Mouse (Mus musculus): ENCODE results near the gene Ubxn7.

The Ubxn7 gene

DNA sequence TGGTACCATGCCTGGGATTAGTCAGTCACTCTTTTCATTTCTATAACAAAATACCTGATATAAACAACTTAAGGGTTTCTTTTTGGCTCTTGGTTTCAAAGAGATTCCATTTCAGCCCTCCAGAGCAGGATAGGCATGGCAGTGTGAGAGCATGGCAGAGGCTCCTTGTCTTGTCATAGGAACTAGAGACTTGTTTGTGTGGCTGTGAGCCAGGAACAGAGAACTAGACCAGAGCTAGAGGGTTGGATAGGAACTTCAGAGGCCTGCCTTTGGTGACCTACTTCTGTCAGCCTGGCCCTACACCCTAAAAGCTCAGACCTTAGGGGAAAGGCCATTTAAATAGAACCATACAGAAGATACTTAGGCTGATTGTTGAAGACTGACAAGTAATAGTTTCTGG, 50.8 kb downstream of the Ubxn7 start:
- no peak for DNase-seq (ENCODE audit: low spot score in 2 of 2)

DNA sequence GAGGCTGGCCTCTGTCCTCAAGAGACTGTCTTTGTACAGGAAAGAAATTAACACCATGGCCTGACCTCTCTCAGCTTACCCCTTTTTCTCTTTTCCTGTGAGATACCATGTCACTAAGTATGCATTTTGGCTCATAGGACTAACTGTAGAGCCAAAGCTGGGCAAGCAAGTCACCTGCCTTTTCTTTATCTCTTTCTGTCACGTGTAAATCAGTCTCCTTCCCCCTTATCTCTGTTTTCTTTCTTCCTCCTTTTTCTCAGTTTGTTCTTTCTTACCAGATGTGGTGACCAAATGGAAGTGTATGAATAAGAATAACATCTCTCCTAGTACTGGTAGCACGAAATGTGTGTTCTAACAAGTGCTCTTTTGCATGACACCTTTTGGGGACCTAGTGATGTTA, 52.8 kb downstream of the Ubxn7 start:
- DNase-seq (ENCODE audit: low spot score in 2 of 2), result no peak

DNA sequence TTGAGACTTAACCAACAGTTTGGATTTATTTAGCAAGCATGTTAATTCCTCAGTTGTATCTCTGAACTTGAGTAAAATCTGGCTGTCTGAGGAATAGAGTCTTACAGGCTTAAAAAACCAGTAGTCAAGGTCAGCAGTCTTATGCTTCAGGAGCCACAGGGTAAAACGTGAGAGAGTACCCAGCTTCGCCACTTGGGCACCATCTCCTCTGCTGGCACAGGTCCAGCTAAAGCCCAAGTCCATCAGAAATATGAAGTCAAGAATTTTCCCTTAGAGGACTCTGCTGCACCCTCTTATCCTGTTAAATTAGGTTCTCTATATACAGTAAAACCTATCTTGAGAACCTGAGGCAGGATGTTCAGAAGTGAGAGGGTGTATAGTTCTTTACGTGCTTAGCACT, 54.8 kb downstream of the Ubxn7 start:
- DNase-seq (ENCODE audit: low spot score in 2 of 2), result no peak

DNA sequence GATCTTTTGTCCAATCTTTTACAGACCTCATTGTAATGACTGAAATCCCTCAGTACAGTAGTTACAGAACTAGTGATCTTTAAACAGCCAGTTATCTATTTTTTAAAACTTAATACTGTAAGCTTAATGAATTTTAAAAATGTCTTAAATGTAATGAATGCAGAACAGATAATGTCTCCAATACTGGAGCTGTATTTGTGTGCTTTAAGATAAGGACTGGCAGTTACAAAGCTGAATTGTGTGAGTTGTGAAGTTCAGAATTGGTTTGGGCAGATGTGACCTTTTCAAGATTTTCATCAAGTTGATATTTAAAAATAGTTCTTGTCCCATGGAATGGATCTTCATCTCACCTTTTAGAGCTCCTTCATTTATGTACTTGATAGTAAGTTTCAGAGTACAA, 57.0 kb downstream of the Ubxn7 start:
- no peak for DNase-seq (ENCODE audit: low spot score in 2 of 2)

DNA sequence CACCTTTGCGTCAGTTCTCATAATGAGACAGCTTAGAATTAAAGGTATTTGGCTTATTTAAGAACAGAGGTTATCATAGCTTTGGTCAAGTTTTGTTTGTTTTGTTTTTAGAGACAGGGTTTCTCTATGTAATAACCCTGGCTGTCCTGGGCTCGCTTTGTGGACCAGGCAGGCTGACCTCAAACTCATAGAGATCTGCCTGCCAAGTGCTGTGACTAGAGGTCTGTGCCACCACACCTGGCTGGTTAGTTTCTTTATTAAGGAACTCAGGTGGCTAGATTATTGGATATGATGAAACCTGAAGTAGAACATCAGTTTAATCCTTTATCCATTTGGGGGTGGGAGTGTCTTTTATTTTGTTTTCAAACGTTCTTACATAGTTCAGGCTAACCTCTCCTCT, 57.8 kb downstream of the Ubxn7 start:
- DNase-seq (ENCODE audit: low spot score in 2 of 2), result no peak

DNA sequence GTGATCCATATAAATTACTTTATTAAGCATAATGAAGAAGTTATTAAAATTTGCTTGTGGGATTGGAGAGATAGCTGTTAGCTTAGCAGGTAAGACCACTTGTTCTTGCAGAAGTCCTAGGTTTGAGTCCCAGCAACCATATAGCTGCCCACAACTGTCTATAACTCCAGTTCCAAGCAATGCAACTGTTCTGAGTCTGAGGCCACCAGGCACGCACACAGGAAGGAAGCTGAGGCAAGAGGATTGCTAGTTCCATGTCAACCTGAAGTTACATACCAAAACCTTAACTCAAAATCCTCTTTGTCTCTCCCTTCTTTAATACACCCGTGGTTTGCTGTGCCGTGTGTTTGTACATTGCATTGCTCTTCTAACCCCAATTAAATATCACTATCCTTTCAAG, 58.8 kb downstream of the Ubxn7 start:
- DNase-seq (ENCODE audit: low spot score in 2 of 2), result no peak

DNA sequence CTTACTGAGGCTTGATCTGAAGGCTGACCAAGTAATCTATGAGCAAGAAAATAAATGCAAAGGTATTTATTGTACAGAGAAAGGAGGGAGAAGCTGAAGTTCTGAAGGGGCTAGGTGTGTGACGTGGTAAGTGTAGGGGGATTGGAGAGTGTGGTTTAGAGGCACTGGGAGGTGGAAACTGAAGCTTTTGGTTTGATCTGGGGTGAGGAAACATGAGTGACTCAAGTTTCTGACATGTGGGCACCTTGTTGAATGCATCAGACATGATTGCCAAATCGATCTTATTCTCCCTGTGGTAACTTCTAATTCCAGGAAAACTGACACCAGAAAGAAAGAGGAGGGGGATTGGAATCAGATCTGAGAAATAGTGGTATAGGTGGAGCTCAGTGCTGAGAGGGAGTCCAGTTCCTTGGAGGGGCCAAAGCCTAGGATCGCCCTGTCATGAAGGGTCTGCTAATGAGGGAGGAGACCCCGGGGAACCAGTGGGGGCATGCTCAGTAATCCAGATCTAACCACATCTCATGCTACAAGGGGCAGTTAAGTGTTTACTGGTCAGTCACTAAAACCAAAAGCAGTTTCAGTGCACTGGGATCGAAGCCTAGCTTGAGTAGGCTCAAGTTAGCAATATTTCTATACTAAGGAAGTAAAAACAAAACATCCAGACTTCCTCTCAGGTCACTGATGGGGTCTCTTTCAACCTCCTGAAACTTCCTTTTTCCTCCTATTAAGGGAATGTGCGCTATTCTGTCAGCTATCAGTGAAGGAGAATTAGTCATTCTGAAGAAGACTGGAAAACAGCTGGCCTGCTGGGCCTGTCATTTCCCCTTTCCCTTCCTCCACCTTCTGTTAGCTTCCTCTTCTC, 63.9 kb downstream of the Ubxn7 start:
- DNase-seq (ENCODE audit: low spot score in 2 of 2), result no peak

DNA sequence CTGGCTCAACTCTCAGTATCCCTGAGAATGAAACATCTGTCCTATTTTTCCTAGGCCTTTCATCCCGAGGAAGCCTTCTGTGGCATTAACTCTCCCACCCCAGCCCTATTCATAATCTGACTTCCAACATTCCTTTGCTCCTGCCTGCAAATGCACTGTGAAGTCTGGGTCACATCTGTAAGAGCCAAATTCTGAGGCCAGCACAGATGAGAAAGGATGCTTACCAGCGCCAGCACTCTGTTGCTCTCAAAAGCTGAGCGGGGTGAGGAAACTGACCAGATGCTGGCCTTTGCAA, 64.4 kb downstream of the Ubxn7 start:
- DNase-seq (ENCODE audit: low spot score in 2 of 2), result no peak

DNA sequence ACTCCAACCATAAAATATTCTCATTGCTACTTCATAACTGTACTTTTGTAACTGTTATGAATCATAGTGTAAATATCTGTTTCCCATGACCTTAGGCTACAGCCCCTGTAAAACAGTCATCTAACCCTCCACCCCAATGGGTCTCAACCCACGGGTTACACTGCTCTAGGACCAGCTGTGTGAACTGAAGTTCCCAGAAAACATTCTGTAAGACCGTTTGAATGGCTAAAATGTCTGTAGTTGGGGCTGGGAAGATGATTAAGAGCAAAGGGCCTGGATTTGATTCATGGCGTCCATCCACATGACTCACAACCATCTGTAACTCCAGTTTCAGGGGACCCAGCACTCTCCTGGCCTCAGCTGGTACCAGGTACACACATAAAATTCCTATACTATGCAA, 66.1 kb downstream of the Ubxn7 start:
- no peak for DNase-seq (ENCODE audit: low spot score in 2 of 2)

DNA sequence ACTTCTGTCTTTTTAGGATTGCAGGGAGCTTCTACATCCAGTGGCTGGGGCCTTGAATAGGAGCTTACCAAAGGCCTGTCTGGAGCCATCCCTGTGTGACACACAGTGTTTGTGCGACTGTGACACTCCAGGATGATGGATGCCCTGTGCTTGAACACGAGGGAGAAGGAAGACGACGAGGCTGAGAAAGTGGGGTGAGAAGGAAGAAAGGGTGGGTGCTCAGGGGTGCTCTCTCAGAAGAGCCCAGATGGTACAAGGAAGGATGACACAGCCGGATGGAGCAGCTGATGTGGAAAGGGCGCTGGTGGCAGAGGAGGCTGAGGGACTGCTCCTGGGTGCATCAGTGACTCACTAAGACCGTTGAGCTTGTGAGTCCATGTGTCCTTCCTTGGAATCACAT, 68.2 kb downstream of the Ubxn7 start, which contains the start of gene Tm4sf19:
Gene Tm4sf19 (plus strand): TSS at position 240 of the 400 bp plus-strand sequence.
- DNase-seq (ENCODE audit: low spot score in 2 of 2), result peak in 1 of 2 experiments; percentile 7

DNA sequence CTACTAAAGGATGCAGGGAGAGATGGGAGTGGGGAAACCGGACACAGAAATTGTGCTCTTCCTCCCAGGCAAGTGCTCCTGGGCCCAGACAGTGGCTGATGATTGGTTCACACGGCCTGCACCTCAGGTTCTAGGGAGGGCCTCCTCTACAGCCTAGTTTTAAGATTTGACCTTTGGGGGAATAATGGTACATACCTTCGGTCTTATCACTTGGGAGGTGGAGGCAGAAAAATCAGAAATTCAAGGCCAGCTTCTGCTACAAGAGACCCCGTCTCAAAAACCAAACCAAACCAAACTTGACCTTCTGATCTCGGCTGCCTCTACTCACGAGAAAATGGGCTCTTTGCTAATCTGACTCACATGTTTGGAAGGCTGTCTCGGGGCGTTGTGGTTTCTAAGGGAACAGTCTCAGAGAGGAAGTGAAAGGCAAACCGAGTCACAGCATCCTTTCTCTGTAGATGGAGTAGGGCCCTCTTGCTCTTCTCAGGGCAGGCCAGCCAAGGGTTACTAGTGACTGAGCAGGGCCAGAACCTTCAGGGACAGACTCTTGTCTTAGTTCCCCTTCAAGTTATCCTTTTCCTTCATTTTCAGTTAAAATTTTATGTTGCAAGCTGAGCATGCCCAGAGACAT, 69.4 kb downstream of the Ubxn7 start:
- DNase-seq (ENCODE audit: low spot score in 2 of 2), result no peak

DNA sequence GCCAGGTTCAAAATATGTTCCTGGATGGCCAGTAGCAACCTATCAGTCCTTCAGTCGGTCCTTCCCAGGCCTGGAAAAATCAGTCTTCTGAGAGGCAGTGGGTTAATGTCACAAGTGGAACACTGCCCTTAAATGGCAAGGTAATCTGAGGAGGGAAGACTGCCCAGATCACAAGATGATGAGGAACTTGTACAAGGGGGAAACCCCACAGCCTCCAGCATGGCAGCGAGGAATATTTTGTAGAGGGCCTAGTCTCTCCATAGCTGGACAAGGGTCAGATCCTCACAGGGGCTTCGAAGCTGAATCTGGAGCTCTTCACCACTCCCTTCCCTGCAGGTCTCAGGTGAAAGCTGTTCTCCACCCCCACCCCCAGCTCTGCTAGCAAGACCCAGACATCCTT, 70.8 kb downstream of the Ubxn7 start:
- no peak for DNase-seq (ENCODE audit: low spot score in 2 of 2)

DNA sequence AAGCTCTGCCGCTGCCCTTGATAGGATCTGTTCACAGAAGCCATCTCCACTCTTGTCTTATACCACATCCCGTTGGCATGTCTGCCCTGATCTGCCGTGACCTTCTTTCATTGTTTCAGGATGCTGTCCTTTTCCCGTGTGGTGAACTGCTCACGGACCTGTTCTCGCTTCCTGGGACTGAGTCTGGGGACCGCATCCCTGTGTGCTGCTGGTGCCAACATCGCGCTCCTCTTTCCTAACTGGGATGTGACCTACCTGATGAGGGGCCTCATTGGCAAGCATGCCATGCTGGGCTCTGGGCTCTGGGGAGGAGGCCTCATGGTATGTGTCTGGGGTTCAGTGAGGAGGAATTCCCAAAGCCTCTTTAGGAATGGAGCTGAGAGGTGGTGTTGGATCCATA, 73.7 kb downstream of the Ubxn7 start:
- DNase-seq (ENCODE audit: low spot score in 2 of 2), result no peak

DNA sequence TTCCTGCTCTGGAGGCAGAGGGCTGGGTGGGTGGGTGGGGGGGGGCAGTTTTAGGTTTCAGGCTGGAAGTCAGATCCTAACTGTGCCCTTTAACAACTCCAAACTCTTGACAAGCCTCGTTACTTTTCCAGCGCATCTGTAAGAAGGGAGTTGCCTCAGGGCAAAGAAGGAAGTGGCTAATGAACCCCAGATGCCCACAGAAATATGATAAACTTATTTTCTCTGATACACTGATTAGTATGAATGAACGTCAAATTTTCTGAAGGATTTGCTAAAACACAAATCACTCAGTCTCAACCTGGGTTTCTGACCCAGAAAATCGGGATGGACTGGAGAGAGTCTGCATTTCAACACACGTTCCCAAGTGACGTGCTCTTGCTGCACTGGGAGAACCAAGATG, 74.6 kb downstream of the Ubxn7 start:
- DNase-seq (ENCODE audit: low spot score in 2 of 2), result no peak

DNA sequence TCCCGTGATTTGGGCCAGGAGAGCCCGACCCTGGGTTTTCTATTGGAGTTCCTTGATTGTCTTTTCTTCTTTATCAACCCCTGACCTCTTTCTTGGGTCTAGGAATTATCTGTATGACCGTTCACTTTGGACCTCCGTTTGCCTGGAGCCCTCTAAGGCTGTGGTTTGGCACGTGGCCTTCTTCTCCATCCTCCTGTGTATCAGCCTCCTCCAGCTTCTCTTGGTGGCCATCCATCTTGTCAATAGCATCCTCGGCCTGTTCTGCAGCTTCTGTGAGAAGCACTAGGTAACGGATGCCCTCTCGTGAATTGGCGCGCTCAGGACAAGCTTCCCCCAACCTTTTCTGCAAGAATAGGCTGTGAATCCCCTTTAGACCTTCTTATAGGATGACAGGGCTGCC, 75.7 kb downstream of the Ubxn7 start:
- DNase-seq (ENCODE audit: low spot score in 2 of 2), result no peak

DNA sequence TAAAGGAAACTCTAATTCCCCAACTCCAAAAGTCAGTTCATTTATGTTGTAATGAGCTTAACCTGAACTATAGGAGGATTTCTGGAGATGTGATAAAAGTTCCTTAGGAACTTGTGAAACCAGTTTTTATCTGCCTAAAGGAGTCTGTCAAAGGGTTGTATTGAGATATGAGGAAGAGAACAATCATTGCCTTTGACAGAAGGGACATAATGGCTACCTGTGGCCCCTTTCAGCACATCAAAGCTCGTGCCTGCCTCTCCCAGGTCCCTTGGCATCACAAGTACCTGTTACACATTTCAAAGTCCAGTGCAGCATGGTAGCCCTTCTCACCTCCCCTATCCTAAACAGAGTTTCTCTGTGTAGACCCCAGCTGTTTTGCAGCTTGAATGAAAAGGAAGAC, 85.4 kb downstream of the Ubxn7 start:
- DNase-seq (ENCODE audit: low spot score in 2 of 2), result no peak

DNA sequence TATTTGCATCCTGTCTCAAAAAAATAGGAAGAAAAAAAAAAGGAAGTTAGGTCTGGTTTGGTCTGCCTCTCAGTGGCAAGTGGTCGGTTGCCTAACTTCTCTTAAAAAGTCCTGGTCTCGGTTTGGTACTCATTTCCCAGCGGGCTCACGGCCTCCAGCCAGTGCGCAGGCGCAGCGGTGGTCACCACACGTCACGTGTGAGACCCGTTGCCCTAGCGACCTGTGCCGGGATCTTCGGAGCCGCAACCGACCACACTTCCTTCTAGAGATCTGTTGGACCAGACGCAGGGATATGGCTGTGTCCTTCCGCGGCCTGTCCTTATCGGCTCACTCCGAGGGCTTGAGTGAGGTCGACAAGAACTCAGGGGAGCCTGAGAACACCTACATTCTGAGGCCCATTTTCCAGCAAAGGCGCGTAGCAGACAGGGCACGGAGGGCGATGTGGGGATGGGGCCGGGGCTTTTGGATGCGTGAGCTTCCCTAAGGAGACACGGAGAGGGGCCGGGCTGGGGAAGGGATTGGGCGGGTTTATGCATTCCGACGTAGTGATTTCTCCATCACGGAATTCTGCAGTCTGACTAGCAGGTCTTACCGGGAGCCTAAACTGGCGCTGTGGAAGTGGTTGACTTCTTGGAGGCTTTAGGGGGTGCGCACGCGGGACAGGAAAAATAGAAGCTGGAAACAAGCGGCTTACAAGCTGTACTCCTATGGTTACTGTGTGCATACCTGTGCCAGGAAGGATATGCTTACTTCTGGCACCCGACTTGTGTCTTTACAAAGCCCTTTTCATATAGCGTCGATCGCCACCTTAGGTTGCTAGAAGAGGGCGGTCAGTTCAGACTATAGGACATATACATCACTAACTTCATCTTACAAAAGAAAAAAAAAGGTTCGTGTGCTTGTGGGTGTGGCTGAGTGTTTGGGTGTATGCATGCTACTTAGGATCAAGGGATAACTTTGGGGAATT, 87.7 kb downstream of the Ubxn7 start, which contains the start of gene Tctex1d2:
Gene Tctex1d2 (plus strand): TSS at position 186 of the 967 bp plus-strand sequence.
- DNase-seq (ENCODE audit: low spot score in 2 of 2), result peak; percentile 92 to 94

DNA sequence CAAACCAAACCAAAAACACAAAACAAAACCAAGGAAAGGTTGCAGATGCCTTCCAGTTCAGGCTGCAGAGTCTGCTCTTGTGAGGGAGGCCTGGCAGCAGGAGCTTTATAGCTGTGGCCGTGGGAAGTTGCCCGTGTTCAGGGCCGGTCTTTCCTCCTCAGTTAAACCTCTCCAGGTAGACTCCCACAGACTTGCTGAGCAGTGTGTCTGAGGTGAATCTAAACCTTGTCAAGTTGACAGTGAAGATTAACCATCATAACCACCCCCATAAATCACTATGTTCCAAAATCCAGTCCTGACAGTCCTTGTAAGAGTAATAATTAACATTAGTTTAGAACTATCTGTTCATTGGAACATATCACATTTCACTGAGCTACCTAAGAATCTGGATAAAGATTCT, 95.4 kb downstream of the Ubxn7 start:
- no peak for DNase-seq (ENCODE audit: low spot score in 2 of 2)

DNA sequence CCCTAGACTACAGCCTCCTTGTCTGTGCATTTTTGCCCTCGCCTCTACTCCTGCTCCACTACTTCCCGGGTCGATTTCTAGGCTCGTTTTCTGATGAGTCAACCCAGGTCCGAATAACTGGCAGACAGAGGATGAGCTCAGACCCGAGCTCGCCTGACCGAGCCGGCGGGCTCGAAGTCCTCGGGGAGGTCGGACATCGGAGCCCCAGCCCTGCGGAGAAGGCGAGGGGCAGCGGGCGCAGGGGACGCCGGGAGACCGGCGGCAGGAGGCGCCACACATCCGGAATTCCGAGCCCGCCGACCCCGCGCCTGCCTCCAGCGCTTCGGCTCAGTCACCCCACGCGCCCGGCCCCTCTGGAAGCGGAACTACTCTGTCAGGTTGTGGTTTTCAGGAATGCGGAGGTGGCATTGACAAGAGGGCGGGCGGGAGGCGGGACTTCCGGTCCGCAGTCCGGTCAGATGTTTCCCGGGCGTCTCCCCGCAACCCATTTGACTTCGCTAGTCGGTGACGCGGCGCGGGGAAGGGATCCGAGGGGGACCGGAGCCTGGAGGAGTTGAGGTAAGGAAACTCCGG, 98.5 kb downstream of the Ubxn7 start, which contains the start of gene Pcyt1a:
Gene Pcyt1a (plus strand): TSS at position 448 of the 573 bp plus-strand sequence.
- peak; percentile 87 to 90 for DNase-seq (ENCODE audit: low spot score in 2 of 2)

DNA sequence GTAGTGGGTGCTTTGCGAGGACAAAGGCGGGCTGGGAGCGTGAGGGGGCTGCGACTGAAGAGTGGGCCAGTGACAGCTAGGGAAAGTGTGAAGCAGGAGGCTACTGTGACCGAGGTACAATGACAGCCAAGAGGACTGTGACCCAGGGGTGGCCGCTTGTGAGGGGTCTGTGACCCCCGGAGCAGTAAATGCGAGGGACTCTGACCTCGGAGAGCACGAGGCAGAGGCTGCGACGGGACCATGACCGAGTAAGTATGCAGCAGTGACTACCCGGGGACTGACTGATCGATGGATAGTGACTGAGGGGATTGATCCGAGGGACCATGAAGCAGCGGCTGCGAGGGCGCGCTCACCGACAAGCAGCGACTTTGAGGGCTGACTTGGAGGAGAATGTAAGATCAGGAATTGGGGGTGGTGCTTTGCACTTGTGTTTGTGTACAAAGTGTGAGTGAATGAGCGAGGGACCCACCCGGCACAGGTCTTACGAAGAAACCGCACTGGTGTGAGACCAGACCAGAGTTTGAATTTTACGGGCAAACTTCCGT, 99.1 kb downstream of the Ubxn7 start:
- DNase-seq (ENCODE audit: low spot score in 2 of 2), result peak in 1 of 2 experiments; percentile 26

DNA sequence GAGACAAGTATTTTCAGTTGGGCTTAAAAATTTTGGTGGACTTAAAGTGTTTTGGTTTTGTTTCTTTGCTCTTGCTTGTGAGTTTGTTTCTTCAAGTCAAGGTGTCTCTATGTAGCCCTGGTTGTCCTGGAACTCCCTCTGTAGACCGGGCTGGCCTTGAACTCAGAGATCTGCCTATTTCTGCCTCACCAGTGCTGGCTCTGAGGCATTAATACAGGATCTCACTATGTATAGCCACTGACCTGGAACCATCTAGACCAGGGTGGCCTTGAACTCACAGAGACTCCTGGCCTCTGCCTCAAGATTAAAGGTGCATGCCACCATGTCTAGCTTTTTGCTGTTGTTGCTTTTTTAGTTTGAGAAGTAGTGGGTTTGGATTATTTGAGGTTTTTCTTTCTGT, 99.9 kb downstream of the Ubxn7 start:
- DNase-seq (ENCODE audit: low spot score in 2 of 2), result no peak

DNA sequence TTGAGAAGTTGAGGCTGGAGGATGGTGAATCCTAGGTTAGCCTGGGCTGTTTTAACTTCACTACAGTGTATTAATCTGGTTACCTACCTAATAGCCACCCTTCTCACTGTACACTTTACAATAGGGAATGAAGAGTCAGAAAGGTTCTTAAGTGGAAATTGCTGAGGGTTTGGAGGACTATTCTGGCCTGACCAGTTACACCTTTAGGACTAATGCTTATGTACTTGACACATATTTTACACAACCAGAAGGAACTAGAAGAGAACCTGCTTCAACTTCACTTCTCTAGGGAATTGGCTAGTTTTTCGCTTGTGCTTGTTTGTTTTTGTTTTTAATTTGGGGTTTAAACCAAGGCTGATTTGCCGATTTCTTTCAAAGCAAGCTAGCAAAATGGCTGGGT, 101.1 kb downstream of the Ubxn7 start:
- DNase-seq (ENCODE audit: low spot score in 2 of 2), result no peak
